Comparison of ENCODE assay signal across 11 mouse cellular contexts in genomic region chr11:52077939-52078338, GRCm38 (mm10). TPM values are rescaled to one million over a fixed set of nuclear protein-coding genes. Genes with fewer than 3 reads are reported as not detected.
DNase-seq lines count a peak whose midpoint lies in the region; ATAC-seq and TF ChIP-seq lines count a peak whose summit lies in the region.
"Had no signal": no experiment of that assay in that cellular context is flagged by ENCODE, and none has a peak within 500 bp of the region (broad histone marks: within the 10 kb centered on the region; RNA-seq: fewer than 3 reads in every experiment).

No protein-coding gene starts in this region.

- H3K4me1 ChIP-seq in kidney, postnatal 0 days (replicated peaks; ENCODE audit: insufficient read depth, low read length), result no peaks in the 10 kb centered on the region
- H3K4me1 ChIP-seq in kidney, embryonic 16.5 days (ENCODE audit: insufficient read depth, low read length), result peaks cover 16% of the 10 kb centered on the region; the same call in 1 of the 2 replicates
- H3K4me1 ChIP-seq in intestine, postnatal 0 days (replicated peaks; ENCODE audit: control insufficient read depth, insufficient read depth, low read length), result peaks cover 2% of the 10 kb centered on the region; the same call in 1 of the 2 replicates

- H3K27me3 ChIP-seq in kidney, postnatal 0 days (ENCODE audit: insufficient read depth, low read length), result no peaks in the 10 kb centered on the region
- H3K27me3 ChIP-seq in kidney, embryonic 16.5 days (ENCODE audit: insufficient read depth, low read length), result no peaks in the 10 kb centered on the region
- no peaks in the 10 kb centered on the region for H3K27me3 ChIP-seq in C2C12 (ENCODE audit: control insufficient read depth, insufficient read depth, insufficient read length)
- H3K27me3 ChIP-seq in Patski, result no peaks in the 10 kb centered on the region
- no peaks in the 10 kb centered on the region for H3K27me3 ChIP-seq in intestine, postnatal 0 days (replicated peaks; ENCODE audit: control insufficient read depth, insufficient read depth, low read length)
- H3K27me3 ChIP-seq: midbrain, embryonic 15.5 days had no signal

- CTCF ChIA-PET in Patski (lab: Charles Lee), result interaction anchor here (1.2 to 1.3 kb wide), 2 partner anchors 10 to 15 kb away, joined by 3 to 4 read pairs; no protein-coding TSS in a partner anchor

- H3K9me3 ChIP-seq in kidney, postnatal 0 days (replicated peaks; ENCODE audit: low read length), result no peaks in the 10 kb centered on the region
- no peaks in the 10 kb centered on the region for H3K9me3 ChIP-seq in kidney, embryonic 16.5 days (ENCODE audit: low read length)
- H3K9me3 ChIP-seq in intestine, postnatal 0 days (ENCODE audit: control insufficient read depth), result no peaks in the 10 kb centered on the region
- H3K9me3 ChIP-seq: midbrain, embryonic 15.5 days had no signal

- H3K79me3 ChIP-seq in C2C12 (ENCODE audit: low read depth), result no peaks in the 10 kb centered on the region

- no peak overlapping the region for H3K27ac ChIP-seq in kidney, postnatal 0 days
- no peak overlapping the region for H3K27ac ChIP-seq in kidney, embryonic 16.5 days (ENCODE audit: low read length)
- H3K27ac ChIP-seq in intestine, postnatal 0 days (ENCODE audit: low read depth, low read length), result peak overlapping the region; percentile 28; the same call in 1 of the 2 replicates
- H3K27ac ChIP-seq: gastrocnemius, adult 2 months; hindbrain, embryonic 14.5 days; liver, embryonic 14.5 days; midbrain, embryonic 15.5 days had no signal

- H3K79me2 ChIP-seq in C2C12 (ENCODE audit: control insufficient read depth, insufficient read depth), result no peaks in the 10 kb centered on the region

- POLR2A ChIA-PET in Patski (lab: Charles Lee), result no interaction called here

- no peak for TF ChIP-seq CTCF in kidney, postnatal 0 days (IDR thresholded peaks at IDR 0.05; ENCODE audit: low read depth)
- no peak for TF ChIP-seq CTCF in C2C12 (IDR thresholded peaks at IDR 0.05; ENCODE audit: control insufficient read depth, insufficient read depth, insufficient read length)
- no peak for TF ChIP-seq CTCF in Patski (IDR thresholded peaks at IDR 0.05)
- no peak for TF ChIP-seq CTCF in intestine, postnatal 0 days (IDR thresholded peaks at IDR 0.05; ENCODE audit: low read depth)

- H3ac ChIP-seq in C2C12 (ENCODE audit: control insufficient read depth, insufficient read length, low read depth), result no peak overlapping the region

- no peaks in the 10 kb centered on the region for H3K36me3 ChIP-seq in kidney, postnatal 0 days (ENCODE audit: insufficient read depth, low read length)
- no peaks in the 10 kb centered on the region for H3K36me3 ChIP-seq in kidney, embryonic 16.5 days (ENCODE audit: insufficient read depth, low read length)
- no peaks in the 10 kb centered on the region for H3K36me3 ChIP-seq in C2C12 (ENCODE audit: control insufficient read depth, insufficient read depth)
- no peaks in the 10 kb centered on the region for H3K36me3 ChIP-seq in intestine, postnatal 0 days (ENCODE audit: control insufficient read depth, insufficient read depth)
- H3K36me3 ChIP-seq: midbrain, embryonic 15.5 days had no signal

- peak; percentile 44; the same call in 1 of the 2 replicates for ATAC-seq in kidney, postnatal 0 days (replicated peaks; ENCODE audit: low FRiP score, low read depth)
- no peak for ATAC-seq in kidney, embryonic 16.5 days (ENCODE audit: low FRiP score, low TSS enrichment)
- peak; percentile 44 for ATAC-seq in Patski
- ATAC-seq in intestine, postnatal 0 days, result peak; percentile 81
- ATAC-seq: midbrain, embryonic 15.5 days had no signal

- H3K4me2 ChIP-seq in kidney, postnatal 0 days (ENCODE audit: low read length), result no peak overlapping the region
- no peak overlapping the region for H3K4me2 ChIP-seq in kidney, embryonic 16.5 days (replicated peaks; ENCODE audit: low read depth, low read length)
- no peak overlapping the region for H3K4me2 ChIP-seq in intestine, postnatal 0 days (replicated peaks; ENCODE audit: low read depth)
- H3K4me2 ChIP-seq: hindbrain, embryonic 14.5 days; midbrain, embryonic 15.5 days had no signal

- WGBS in kidney, postnatal 0 days, result 71% methylated on average over 4 of the region's 4 CpGs
- WGBS in kidney, embryonic 16.5 days, result 82% methylated on average over 4 of the region's 4 CpGs
- WGBS in intestine, postnatal 0 days, result 43% methylated on average over 4 of the region's 4 CpGs

- H3K4me3 ChIP-seq in kidney, postnatal 0 days (replicated peaks; ENCODE audit: low read depth, low read length), result no peak overlapping the region
- H3K4me3 ChIP-seq in kidney, embryonic 16.5 days (ENCODE audit: low read length), result no peak overlapping the region
- no peak overlapping the region for H3K4me3 ChIP-seq in C2C12 (ENCODE audit: insufficient read depth, poor library complexity, severe bottlenecking)
- no peak overlapping the region for H3K4me3 ChIP-seq in intestine, postnatal 0 days (ENCODE audit: low read depth, low read length)
- H3K4me3 ChIP-seq: gastrocnemius, adult 2 months; midbrain, embryonic 15.5 days had no signal

- DNase-seq in kidney, postnatal 0 days (ENCODE audit: low spot score), result no peak
- peak; percentile 49 for DNase-seq in Patski (ENCODE audit: low read depth, low spot score)
- no peak for DNase-seq in gastrocnemius, postnatal 10 days
- DNase-seq in layer of hippocampus, postnatal 10 days (ENCODE audit: low spot score in 2 of 2), result no peak
- DNase-seq: gastrocnemius, adult 2 months had no signal

- in situ Hi-C loops in Patski (cut with MboI; ENCODE audit: low pct_unique_long_range_greater_than_20kb), result no loop called here

- H3K9ac ChIP-seq in kidney, postnatal 0 days (ENCODE audit: low read depth, low read length), result no peak overlapping the region
- no peak overlapping the region for H3K9ac ChIP-seq in kidney, embryonic 16.5 days (replicated peaks; ENCODE audit: low read length)
- no peak overlapping the region for H3K9ac ChIP-seq in intestine, postnatal 0 days (ENCODE audit: low read depth, low read length)
- H3K9ac ChIP-seq: hindbrain, embryonic 14.5 days; liver, embryonic 14.5 days; midbrain, embryonic 15.5 days had no signal

TF ChIP-seq in C2C12, 6 proteins besides CTCF, POLR2A, EP300 and RAD21:
- TF ChIP-seq MAX (IDR thresholded peaks at IDR 0.05) (peak; percentile 75), USF1 (IDR thresholded peaks at IDR 0.05; ENCODE audit: low read depth) (peak; percentile 94), FOSL1 (IDR thresholded peaks at IDR 0.05; ENCODE audit: insufficient read depth, low read length, poor library complexity, severe bottlenecking) (no peak), MYOD1 (IDR thresholded peaks at IDR 0.05; ENCODE audit: control insufficient read depth, insufficient read length, low read depth) (peak; percentile 21), CEBPB (IDR thresholded peaks at IDR 0.05; ENCODE audit: low read depth) (peak; percentile 49)

RNA-seq across cellular contexts. Expression of gene Ppp2ca, which starts 20.5 kb away (rescaled TPM):
- 60.2 and 63.0 TPM in 2 replicates for polyA plus RNA-seq in kidney, postnatal 0 days (2015; fragmentation: Nextera tagmentation; extraction: Ambion mirVana)
- polyA plus RNA-seq in kidney, embryonic 16.5 days (2015; fragmentation: Nextera tagmentation; extraction: Ambion mirVana), result 68.4 and 75.1 TPM in 2 replicates
- polyA plus RNA-seq in C2C12 (2012; fragmentation: generic; extraction: Trizol), result 41.5 TPM
- 78.7 TPM for polyA plus RNA-seq in Patski (2021)
- 44.9 and 47.9 TPM in 2 replicates for polyA plus RNA-seq in intestine, postnatal 0 days (2015; fragmentation: Nextera tagmentation; extraction: Ambion mirVana)
- 10 to 100 TPM; 46.2 to 50.1 TPM for total RNA-seq in gastrocnemius, postnatal 10 days (2021)
- 100 to 1,000 TPM; 139 to 140 TPM for total RNA-seq in layer of hippocampus, postnatal 10 days (2021)
